Comparison of ENCODE assay signal across 10 mouse cellular contexts in the genomic region with DNA sequence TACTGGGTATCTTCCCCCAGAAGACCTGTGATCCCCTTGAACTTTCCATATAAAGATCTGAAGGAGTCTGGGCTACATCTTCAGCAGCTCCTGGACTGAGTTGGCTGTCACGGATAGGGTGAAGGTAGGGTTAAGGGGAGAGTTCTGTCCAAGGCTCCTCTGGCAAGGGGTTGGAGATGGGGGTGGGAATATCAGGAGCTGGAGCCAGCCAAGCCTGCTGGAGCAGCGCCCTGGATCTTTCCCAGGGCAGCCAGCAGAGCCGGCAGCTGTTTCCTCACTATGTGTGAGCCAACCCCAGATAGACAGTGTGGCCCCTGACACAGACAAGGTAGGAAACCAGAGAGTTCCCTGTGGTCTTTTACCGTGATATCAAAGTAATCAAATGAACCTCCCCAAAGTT. TPM values are rescaled to one million over a fixed set of nuclear protein-coding genes. Genes with fewer than 3 reads are reported as not detected.
DNase-seq lines count a peak whose midpoint lies in the region; ATAC-seq lines count a peak whose summit lies in the region.
"Had no signal": no experiment of that assay in that cellular context is flagged by ENCODE, and none has a peak within 500 bp of the region (broad histone marks: within the 10 kb centered on the region; RNA-seq: fewer than 3 reads in every experiment).

No protein-coding gene starts in this region.

- peak; percentile 69 for DNase-seq in adrenal gland, postnatal 10 days
- DNase-seq in adrenal gland, adult 8-10 months: no peak
- peak; percentile 26 to 55 for DNase-seq in kidney, postnatal 36 days
- no peak for DNase-seq in kidney, adult 18-20 months
- peak; percentile 7 for DNase-seq in NIH3T3 (ENCODE audit: low read depth)
- DNase-seq in heart, postnatal 36 days: peak; percentile 72 to 73
- no peak for DNase-seq in spleen, postnatal 14 days (ENCODE audit: low spot score in 2 of 2)

- intact Hi-C loops in heart, postnatal 36 days (cut with DNase I): no loop called here

- ATAC-seq in erythroblast, adult 5-6 weeks (replicated peaks; ENCODE audit: low FRiP score, poor library complexity, severe bottlenecking): no peak

RNA-seq across cellular contexts. Expression of a gene that starts 4.6 kb away (rescaled TPM):
- 10 to 100 TPM; 14.2 to 17.8 TPM for total RNA-seq in adrenal gland, postnatal 10 days (2021)
- 10 to 100 TPM in 1 of 4 experiments, 1 to 10 TPM in 3; 5.1 to 13.0 (median 8.1) TPM for total RNA-seq in adrenal gland, adult 8-10 months (2022)
- 1 to 10 TPM; 4.6 to 5.4 TPM for total RNA-seq in heart, postnatal 36 days (2021)
- not detected in 2 replicates for total RNA-seq in erythroblast, adult 5-6 weeks (2015; ENCODE audit: low replicate concordance)
- total RNA-seq in erythroblast, adult 5-6 weeks (2017; ENCODE audit: low replicate concordance): not detected in 2 replicates
- total RNA-seq: MEL; neutrophil, adult 5-6 weeks had no signal

Comparison
In these comparisons a context has a peak if more than half of its experiments do, and no peak if none do; other contexts are left out.
1. DNase-seq: peak in adrenal gland, postnatal 10 days (single experiment), kidney, postnatal 36 days (2 of 2), NIH3T3 (single experiment) and heart, postnatal 36 days (2 of 2); none in adrenal gland, adult 8-10 months (single experiment), kidney, adult 18-20 months (single experiment) and spleen, postnatal 14 days (0 of 2).
2. RNA of a gene that starts 4.6 kb away (total RNA-seq): 14.2 to 17.8 TPM in adrenal gland, postnatal 10 days, 5.1 to 13.0 TPM in adrenal gland, adult 8-10 months and 4.6 to 5.4 TPM in heart, postnatal 36 days; not detected in erythroblast, adult 5-6 weeks; every median in the first group is over 4 times any median in the second.